Mouse (Mus musculus): ENCODE measurements around the gene Vma21.

The Vma21 gene

GRCm38 (mm10) chrX:71815631-71816345 lies at the start of gene Vma21:
Gene Vma21 (plus strand): TSS chrX:71815924.
- no peak for DNase-seq (ENCODE audit: low spot score in 2 of 2)

DNA sequence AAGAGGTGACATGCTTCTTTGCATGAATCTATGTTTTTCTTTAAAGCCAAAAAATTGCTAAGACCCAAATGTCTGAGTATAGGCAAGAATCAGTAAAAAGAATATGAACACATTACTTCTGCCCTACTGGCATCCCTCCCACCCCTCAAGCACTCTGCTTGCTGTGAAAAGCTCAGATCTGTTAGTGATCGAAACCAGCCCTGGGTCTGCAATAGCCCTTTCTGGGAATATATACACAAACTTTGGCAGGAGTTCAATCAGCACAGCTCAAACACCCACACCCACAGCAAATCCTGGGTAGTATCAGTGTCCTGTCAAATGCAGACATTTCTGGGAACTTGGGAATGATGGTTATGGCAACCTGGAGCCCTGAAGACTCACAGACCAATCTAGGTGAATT lies 47.8 kb upstream of the Vma21 start:
- DNase-seq (ENCODE audit: low spot score in 2 of 2) = no peak

DNA sequence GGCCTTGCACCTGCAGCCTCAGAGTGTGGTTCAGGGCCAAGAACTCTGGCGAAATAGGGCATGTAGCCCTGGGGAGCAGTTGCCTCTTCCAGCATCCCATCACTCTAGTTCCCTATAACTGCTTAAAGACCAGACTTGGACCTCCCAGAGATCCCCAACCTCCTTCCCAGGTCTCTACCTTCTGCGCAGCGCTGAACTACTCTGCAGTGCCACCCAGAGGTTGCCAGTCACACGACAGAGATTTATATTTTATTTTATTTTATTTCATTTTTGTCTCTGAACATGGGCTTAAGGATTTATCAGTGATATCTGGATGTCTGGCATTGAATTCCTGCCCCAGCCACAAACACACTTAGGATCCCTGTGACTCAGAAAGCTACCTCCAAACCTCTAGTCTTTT lies 24.6 kb upstream of the Vma21 start:
- DNase-seq (ENCODE audit: low spot score in 2 of 2) = no peak

GRCm38 (mm10) chrX:71797766-71798165 lies 18.0 kb upstream of the Vma21 start:
- no peak for DNase-seq (ENCODE audit: low spot score in 2 of 2)

- no peak for DNase-seq (ENCODE audit: low spot score in 2 of 2)
These were observed 16.8 kb upstream of the Vma21 start for GRCm38 (mm10) chrX:71798883-71799282.

DNA sequence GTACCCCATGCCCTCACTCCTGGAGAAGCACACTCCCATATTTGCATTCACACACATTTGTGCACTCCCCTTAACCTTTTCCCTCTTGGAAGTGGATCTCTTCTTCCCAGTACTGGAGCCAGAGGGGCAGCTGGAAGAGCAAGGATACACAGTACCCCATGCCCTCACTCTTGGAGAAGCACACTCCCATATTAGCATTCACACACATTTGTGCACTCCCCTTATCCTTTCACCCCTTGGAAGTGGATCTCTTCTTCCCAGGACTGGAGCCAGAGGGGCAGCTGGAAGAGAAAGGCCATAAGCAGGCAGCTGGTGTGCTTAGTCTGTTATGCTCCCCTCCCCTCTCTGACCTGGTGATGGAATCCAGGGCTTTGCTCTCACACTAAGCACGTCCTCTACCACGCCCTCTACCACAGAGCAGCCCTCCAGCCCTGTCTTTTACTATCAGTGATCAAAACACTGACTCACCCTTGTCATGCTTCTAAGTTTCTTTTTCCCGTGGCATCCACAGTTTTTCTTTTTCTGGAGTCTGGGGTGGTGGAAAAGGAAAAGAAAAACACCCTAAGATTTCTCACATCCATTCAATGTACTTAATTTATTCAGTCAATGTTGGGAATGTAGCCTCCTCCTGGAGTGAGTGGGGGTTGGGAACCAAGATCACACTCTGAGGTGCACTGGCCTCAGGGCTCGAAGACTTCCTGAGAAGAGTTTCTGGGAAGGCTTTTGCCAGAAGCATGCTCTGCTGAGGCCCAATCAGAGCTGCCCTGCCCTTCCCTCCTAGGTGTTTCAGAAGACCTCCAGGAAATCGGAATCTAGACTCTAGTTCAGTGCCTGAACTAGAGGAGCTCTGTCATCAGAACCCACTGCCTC lies 3.5 kb upstream of the Vma21 start:
- no peak for DNase-seq (ENCODE audit: low spot score in 2 of 2)

DNA sequence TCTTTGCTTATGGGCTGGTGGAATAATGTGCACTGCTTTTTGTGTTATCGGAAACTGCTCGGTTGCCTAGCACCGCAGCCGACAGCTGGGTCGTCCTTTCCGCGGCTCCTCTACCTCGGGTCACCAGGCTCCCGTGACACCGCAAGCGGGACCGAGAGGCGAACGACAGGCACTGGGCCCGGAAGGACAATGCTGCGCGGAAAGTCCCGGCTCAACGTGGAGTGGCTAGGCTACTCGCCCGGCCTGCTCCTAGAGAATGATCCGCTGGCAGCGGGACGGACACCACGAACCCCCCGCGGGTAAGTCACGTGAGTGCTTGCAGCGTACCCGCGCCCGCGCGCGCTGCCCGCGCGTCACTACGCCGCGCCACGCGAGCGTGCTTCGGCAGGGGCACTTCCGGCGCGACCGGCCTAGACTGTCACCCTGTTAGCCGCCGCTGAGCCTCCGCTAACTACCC lies 705 bp downstream of the Vma21 start:
- DNase-seq (ENCODE audit: low spot score in 2 of 2) = peak; percentile 65 to 77

DNA sequence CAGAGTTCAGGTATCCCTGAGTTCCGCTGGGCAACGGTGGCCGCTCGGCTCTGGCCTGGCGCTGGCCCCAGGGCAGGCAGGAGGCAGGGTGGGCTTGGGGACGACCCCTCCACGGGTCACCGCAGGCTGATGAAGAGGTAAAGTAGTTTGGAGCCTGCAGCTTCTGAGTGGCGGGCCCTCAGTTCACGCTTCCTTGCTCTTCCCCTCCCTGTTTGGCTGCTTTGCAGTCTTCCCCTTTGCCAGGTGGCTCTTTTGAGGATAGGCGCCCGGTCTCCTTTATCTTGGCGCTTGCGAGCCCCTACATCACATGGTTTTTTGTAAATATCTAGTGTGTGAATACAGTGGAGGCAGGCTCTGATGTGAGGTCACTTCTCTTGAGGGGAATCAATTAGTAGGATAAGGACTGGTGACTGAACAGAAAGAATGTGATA lies 1.2 kb downstream of the Vma21 start:
- no peak for DNase-seq (ENCODE audit: low spot score in 2 of 2)

DNA sequence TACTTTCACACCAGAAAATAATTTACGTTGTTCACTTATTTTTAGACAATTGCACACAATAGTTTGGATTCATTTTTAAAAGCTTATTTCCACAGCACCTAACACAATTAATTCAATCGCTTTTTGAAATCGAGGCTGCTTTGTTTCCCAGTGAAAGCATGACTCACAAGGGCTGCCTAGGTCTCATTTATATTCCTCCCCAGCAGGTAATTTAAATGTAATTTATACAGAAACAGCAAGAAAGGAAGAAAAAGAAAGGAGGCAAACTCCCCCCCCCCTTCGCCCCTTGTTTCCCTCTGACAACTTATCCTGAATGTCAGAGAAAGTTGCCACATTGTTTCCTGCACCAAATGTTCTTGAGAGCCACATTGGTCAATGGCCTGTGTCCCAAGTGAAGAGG lies 23.2 kb downstream of the Vma21 start:
- no peak for DNase-seq (ENCODE audit: low spot score in 2 of 2)

GRCm38 (mm10) chrX:71846696-71847095 lies 31.0 kb downstream of the Vma21 start:
- no peak for DNase-seq (ENCODE audit: low spot score in 2 of 2)

- no peak for DNase-seq (ENCODE audit: low spot score in 2 of 2)
These were observed 38.1 kb downstream of the Vma21 start for GRCm38 (mm10) chrX:71853798-71854197.

Measured in frontal cortex, postnatal 25 days (tissue).